Mouse (Mus musculus): ENCODE measurements around the gene Ret. TPM values are rescaled to one million over a fixed set of nuclear protein-coding genes. Genes with fewer than 3 reads are reported as not detected.

The Ret gene
- total RNA-seq, 1 experiment from 2014 or later = 5.3 TPM

DNA sequence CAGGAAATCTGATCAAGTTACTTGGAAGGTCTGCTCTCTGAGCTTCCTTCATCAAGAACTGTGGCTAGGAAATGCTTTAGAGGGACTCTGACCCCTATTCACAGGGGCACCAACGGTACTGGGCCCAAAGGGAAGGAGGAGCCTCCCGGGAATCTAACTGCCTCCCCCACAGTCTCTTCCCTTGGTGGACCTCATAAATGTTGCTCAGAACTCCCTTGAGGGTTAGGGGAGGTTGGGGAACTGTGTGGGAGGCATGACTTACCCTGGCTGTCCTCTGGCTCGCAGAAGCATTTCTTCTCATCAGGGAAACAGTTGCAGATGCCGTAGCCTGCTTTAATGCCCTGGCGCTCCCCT lies 23.6 kb downstream of the Ret start:
- DNase-seq = no peak

GRCm38 (mm10) chr6:118173251-118173974 lies 24.1 kb downstream of the Ret start:
- DNase-seq = no peak

DNA sequence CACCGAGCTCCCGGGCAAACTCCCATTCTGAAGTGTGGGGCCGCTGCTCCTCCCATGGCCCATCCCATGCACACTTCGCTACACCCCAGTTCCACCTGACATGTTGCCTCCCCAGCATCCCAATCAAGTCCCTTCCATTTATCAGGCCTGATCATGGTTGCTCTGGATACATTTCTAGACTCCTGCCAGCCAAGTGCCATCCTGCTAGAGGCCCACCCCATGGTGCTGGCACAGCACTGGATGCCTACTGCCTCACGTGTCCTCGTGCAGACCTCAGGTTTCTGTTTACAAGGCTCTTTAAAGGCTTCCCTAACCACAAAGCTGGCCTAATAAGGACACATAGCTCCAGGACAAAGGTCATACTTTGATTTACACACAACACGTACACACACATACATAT lies 26.1 kb downstream of the Ret start:
- DNase-seq = no peak

DNA sequence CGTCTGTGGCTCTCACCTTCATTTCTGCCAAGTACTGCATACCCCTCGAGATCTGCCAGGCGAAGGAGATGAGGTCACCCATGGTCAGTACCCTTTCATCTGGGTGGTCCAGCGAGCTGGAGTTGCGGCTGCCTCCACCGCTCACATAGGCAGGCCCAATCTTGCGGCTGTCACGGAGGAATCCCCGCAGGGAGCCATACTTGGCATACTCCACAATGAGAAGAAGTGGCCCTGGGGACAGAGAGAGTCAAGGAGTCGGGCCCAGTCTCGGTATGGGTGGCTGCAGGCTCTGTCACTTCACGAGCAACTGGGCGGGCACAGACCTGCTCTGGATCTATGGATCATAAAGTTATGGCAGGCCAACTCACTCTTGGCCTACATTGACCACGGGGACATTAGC lies 29.4 kb downstream of the Ret start:
- no peak for DNase-seq

- DNase-seq = no peak
Measured at GRCm38 (mm10) chr6:118167013-118167412, 30.5 kb downstream of the Ret start.

DNA sequence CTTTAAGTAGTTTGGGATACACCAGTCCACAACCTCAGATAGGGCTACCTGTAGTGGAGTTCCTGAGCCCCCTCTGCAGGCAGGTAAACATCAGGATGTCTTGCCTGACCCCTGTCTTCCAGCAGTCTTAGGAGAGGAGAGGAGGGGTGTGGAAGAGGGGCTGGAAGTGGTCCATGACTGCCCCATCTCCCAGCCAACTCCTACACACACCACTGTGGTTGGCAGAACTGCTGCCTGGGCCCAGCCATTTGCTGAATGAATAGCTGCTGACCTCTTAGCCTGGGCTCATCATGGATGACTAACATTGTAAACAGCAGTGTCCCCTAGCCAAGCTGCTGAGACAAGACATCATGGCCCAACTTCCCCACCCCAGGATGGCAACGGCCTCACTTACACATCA lies 32.0 kb downstream of the Ret start:
- DNase-seq = no peak

DNA sequence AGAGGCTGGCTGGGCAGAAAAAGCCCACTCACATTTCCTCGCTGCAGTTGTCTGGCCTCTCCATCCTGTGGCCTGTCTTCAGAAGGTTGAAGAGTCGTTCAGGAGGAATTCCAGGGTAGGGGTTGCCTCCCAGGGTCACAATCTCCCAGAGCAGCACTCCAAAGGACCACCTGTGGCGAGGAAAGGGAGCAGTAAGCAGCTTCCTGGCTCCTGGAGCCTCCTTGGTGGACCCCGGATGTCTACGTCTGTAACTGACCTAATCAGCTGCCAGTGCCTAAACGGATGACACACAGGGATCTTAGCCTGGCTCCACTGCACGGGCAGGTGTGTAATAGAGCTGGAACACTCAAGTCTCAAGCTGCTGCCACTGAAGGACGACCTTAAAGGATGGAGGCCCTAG lies 32.8 kb downstream of the Ret start:
- DNase-seq = no peak

GRCm38 (mm10) chr6:118163086-118163485 lies 34.4 kb downstream of the Ret start:
- DNase-seq = no peak

GRCm38 (mm10) chr6:118162457-118163082 lies 34.9 kb downstream of the Ret start:
- DNase-seq = no peak

DNA sequence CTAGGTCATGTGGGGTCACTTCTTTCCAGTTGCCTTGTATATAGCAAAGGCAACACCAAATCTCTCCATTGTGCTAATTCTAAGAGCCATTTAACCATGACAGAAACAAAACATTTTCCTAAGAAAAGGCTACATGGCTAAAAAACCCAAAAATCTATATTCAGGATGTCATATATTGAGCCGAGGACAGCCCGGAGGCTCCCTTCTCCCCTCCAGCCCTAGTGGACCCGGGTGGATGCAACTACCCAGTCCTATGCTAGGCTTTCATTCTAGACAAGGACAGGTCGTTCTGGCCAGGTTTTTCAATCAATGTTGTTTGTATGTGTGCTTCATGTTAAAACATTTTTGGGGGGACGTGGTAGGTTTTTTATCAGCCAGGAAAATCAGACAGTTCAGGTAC lies 44.4 kb downstream of the Ret start:
- no peak for DNase-seq

GRCm38 (mm10) chr6:118150988-118151387 lies 46.5 kb downstream of the Ret start:
- no peak for DNase-seq

- DNase-seq = no peak
Measured at GRCm38 (mm10) chr6:118150538-118150937, 47.0 kb downstream of the Ret start.

GRCm38 (mm10) chr6:118150128-118150527 lies 47.4 kb downstream of the Ret start:
- DNase-seq = no peak

GRCm38 (mm10) chr6:118140961-118141360 lies 56.6 kb downstream of the Ret start:
- DNase-seq = no peak

GRCm38 (mm10) chr6:118138731-118139709 lies 58.5 kb downstream of the Ret start, which contains the start of gene Csgalnact2:
Gene Csgalnact2 (minus strand): TSS chr6:118139140.
- DNase-seq = peak; percentile 98

DNA sequence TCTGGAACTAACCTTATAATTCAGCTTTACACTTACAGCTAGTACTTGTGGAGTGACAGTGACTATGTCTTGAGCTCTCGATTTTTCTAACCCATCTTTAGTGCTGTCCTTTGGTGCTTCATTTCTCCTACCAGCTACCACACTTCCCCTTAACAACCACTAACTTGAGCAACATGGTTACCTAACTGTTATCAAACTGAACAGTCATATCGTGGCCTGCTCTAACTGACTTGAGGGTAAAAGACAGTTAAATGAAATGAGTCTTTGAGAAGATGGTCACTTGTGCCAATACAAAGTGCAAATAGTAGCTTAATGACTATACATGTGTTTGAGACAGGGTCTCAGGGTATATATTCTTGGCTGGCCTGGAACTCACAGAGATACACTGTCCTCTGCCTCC lies 60.4 kb downstream of the Ret start:
- DNase-seq = no peak

DNA sequence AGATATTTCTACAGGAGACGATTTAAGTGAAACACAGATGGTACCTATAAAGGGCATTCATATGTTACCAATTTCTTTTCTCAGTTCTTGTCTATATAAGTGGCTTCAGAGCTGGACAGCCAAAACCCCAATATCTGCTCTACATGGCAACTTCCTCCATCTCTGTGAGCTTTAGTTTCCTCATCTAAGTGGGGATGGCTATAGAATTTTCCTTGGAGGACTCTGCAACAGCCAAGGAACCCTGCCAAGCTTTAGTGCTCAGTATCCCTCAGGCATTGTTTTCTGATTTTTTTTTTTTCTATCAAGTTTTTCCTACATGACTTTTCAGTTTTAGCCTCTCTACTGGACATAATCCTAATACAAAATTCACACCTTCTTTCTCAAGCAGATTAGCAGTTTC lies 63.1 kb downstream of the Ret start:
- DNase-seq = no peak

- no peak for DNase-seq
Measured at GRCm38 (mm10) chr6:118130022-118130421, 67.5 kb downstream of the Ret start.

GRCm38 (mm10) chr6:118127827-118128487 lies 69.6 kb downstream of the Ret start:
- no peak for DNase-seq

DNA sequence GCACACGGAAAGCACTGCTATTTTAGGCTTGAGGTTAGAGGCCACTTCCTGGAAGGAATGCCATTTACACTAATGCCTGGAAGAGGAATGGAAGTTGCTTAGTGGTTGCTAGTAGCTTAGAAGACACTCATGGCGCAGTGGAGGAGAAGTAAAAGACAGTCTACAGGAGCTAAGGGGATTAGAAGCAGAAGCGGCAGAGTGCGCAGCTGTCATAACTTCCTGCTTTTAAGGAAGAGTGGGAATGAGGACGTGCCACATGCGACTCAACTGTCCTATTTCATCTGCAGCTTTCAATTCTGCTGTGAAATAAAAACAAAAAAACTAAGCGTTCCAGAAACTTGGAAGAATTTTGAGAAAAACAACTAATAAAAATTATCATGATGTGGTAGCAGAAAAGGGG lies 70.3 kb downstream of the Ret start:
- no peak for DNase-seq

GRCm38 (mm10) chr6:118126577-118126976 lies 70.9 kb downstream of the Ret start:
- no peak for DNase-seq

DNA sequence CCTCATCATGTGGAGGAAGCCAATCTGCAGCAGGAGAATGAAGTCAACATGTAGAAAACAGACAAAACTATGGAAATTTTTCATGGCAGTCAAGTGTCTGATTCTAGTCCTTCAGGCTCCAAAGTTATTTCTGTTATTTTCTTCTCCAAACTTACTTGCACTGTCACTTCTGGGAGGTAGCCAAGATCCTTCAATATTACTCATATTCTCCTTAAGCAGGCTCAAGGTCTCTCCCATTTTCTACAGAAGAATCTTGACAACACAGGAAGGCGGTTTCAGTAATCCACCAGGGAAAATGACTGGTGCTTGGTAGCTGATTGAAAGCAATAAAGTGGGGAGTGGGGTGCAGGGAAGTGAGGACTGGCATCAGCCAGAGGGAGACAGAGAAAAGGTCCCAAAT lies 74.8 kb downstream of the Ret start:
- no peak for DNase-seq
